ENCODE assay signal across 8 mouse cellular contexts in genomic region chr19:23687296-23688021, GRCm38 (mm10). TPM values are rescaled to one million over a fixed set of nuclear protein-coding genes. Genes with fewer than 3 reads are reported as not detected.
DNase-seq lines count a peak whose midpoint lies in the region; ATAC-seq and TF ChIP-seq lines count a peak whose summit lies in the region.

TSS of gene Ptar1 (plus strand) at chr19:23687429.

- H3K36me3 ChIP-seq in embryonic facial prominence, embryonic 13.5 days: no peaks in the 10 kb centered on the region
- H3K36me3 ChIP-seq in limb, embryonic 14.5 days (ENCODE audit: control insufficient read depth, insufficient read depth, low read length): no peaks in the 10 kb centered on the region
- no peaks in the 10 kb centered on the region for H3K36me3 ChIP-seq in midbrain, embryonic 16.5 days (ENCODE audit: control insufficient read depth, insufficient read depth, low read length)
- H3K36me3 ChIP-seq in spleen, adult 2 months (ENCODE audit: control insufficient read depth, insufficient read depth, low read length): no peaks in the 10 kb centered on the region

- peak within 1 kb of the TSS; percentile 94 for H3K27ac ChIP-seq in embryonic facial prominence, embryonic 13.5 days
- peak within 1 kb of the TSS; percentile 93 for H3K27ac ChIP-seq in limb, embryonic 14.5 days (replicated peaks; ENCODE audit: low read depth, low read length)
- H3K27ac ChIP-seq in midbrain, embryonic 16.5 days (ENCODE audit: low read length): peak within 1 kb of the TSS; percentile 96
- H3K27ac ChIP-seq in spleen, adult 2 months (ENCODE audit: insufficient read depth, low read length): peak within 1 kb of the TSS; percentile 97

- H3K4me3 ChIP-seq in embryonic facial prominence, embryonic 13.5 days: peak within 1 kb of the TSS; percentile 80
- H3K4me3 ChIP-seq in limb, embryonic 14.5 days (replicated peaks; ENCODE audit: low read length): peak within 1 kb of the TSS; percentile 82
- H3K4me3 ChIP-seq in midbrain, embryonic 16.5 days (ENCODE audit: low read depth, low read length): peak within 1 kb of the TSS; percentile 81
- peak within 1 kb of the TSS; percentile 99 for H3K4me3 ChIP-seq in spleen, adult 2 months (ENCODE audit: extremely low read depth, insufficient read depth, insufficient read length)

- peak within 1 kb of the TSS; percentile 65 for H3K4me2 ChIP-seq in embryonic facial prominence, embryonic 13.5 days
- H3K4me2 ChIP-seq in limb, embryonic 14.5 days (replicated peaks; ENCODE audit: low read depth, low read length, severe bottlenecking): peak within 1 kb of the TSS; percentile 69
- peak within 1 kb of the TSS; percentile 64 for H3K4me2 ChIP-seq in midbrain, embryonic 16.5 days (ENCODE audit: low read length)

- no peaks in the 10 kb centered on the region for H3K9me3 ChIP-seq in embryonic facial prominence, embryonic 13.5 days
- no peaks in the 10 kb centered on the region for H3K9me3 ChIP-seq in limb, embryonic 14.5 days (ENCODE audit: control insufficient read depth, low read length)
- no peaks in the 10 kb centered on the region for H3K9me3 ChIP-seq in midbrain, embryonic 16.5 days (replicated peaks; ENCODE audit: control insufficient read depth, low read length, poor library complexity, severe bottlenecking)

- ATAC-seq in embryonic facial prominence, embryonic 13.5 days (ENCODE audit: insufficient number of reproducible peaks, insufficient read depth, low FRiP score, low TSS enrichment, low read depth): peak; percentile 89
- ATAC-seq in limb, embryonic 14.5 days (ENCODE audit: low FRiP score, low read depth): peak; percentile 93
- peak; percentile 91 for ATAC-seq in midbrain, embryonic 16.5 days

- peak within 1 kb of the TSS; percentile 95 for H3K9ac ChIP-seq in embryonic facial prominence, embryonic 13.5 days
- peak within 1 kb of the TSS; percentile 95 for H3K9ac ChIP-seq in limb, embryonic 14.5 days (ENCODE audit: low read depth, low read length, severe bottlenecking)
- H3K9ac ChIP-seq in midbrain, embryonic 16.5 days (ENCODE audit: low read depth, low read length): peak within 1 kb of the TSS; percentile 89

- peak; percentile 94 for DNase-seq in A20 (ENCODE audit: low read depth, low spot score)
- DNase-seq in adrenal gland, postnatal 4 days (ENCODE audit: low spot score in 2 of 2): peak; percentile 87 to 94
- peak; percentile 88 for DNase-seq in heart, adult 8-10 months (ENCODE audit: low spot score)
- peak; percentile 83 to 89 for DNase-seq in kidney, adult 8-10 months
- peak; percentile 77 for DNase-seq in limb, embryonic 14.5 days (ENCODE audit: low spot score)
- peak; percentile 69 to 87 for DNase-seq in spleen, adult 2 months (ENCODE audit: low read depth in 1 of 2, low spot score in 2 of 2)

- peak; percentile 41; the same call in 1 of the 2 replicates for TF ChIP-seq POLR2A in limb, embryonic 14.5 days (IDR thresholded peaks at IDR 0.05; ENCODE audit: borderline replicate concordance, extremely low read depth, insufficient read depth, insufficient read length)
- no peak; the same call in none of the 2 replicates for TF ChIP-seq POLR2A in spleen, adult 2 months (IDR thresholded peaks at IDR 0.05; ENCODE audit: low read depth, low read length)

- no peaks in the 10 kb centered on the region for H3K27me3 ChIP-seq in embryonic facial prominence, embryonic 13.5 days
- H3K27me3 ChIP-seq in limb, embryonic 14.5 days (ENCODE audit: control insufficient read depth, insufficient read depth, low read length): no peaks in the 10 kb centered on the region
- no peaks in the 10 kb centered on the region for H3K27me3 ChIP-seq in midbrain, embryonic 16.5 days (ENCODE audit: control insufficient read depth, insufficient read depth, low read depth, low read length)
- no peaks in the 10 kb centered on the region; the same call in 1 of the 2 replicates for H3K27me3 ChIP-seq in spleen, adult 2 months (ENCODE audit: control insufficient read depth, insufficient read depth, low read length)

- under 1% methylated on average over 71 of the region's 93 CpGs for WGBS in embryonic facial prominence, embryonic 13.5 days
- under 1% methylated on average over 53 of the region's 93 CpGs for whole genome bisulfite sequencing in limb, embryonic 14.5 days
- 1% methylated on average over 75 of the region's 93 CpGs for WGBS in midbrain, embryonic 16.5 days
- under 1% methylated on average over 93 of the region's 93 CpGs for WGBS in spleen, adult 2 months

- peak; percentile 1; the same call in 1 of the 2 replicates for TF ChIP-seq CTCF in spleen, adult 2 months (IDR thresholded peaks at IDR 0.05; ENCODE audit: extremely low read depth, insufficient read depth, insufficient read length, insufficient replicate concordance)

- peaks cover 14% of the 10 kb centered on the region for H3K4me1 ChIP-seq in embryonic facial prominence, embryonic 13.5 days
- peaks cover 5% of the 10 kb centered on the region for H3K4me1 ChIP-seq in limb, embryonic 14.5 days (ENCODE audit: control insufficient read depth, insufficient read depth, low read length)
- peaks cover 13% of the 10 kb centered on the region for H3K4me1 ChIP-seq in midbrain, embryonic 16.5 days (ENCODE audit: control insufficient read depth, insufficient read depth, low read length)
- peaks cover 2% of the 10 kb centered on the region for H3K4me1 ChIP-seq in spleen, adult 2 months (ENCODE audit: control insufficient read depth, insufficient read depth, insufficient read length)

RNA-seq across cellular contexts. Expression of gene Ptar1, which starts in this region (rescaled TPM):
- total RNA-seq in adrenal gland, postnatal 4 days (2021): 10 to 100 TPM; 28.0 to 29.4 TPM
- 5.3 and 5.5 TPM in 2 replicates for polyA plus RNA-seq in embryonic facial prominence, embryonic 13.5 days (2015; fragmentation: Nextera tagmentation; extraction: Ambion mirVana)
- 10 to 100 TPM; 16.4 to 24.8 (median 21.4) TPM for total RNA-seq in heart, adult 8-10 months (2022)
- 5.5 and 5.6 TPM in 2 replicates for polyA plus RNA-seq in limb, embryonic 14.5 days (2012; rRNA removed)
- polyA plus RNA-seq in limb, embryonic 14.5 days (2014; fragmentation: Nextera tagmentation; extraction: Ambion mirVana): 5.6 and 6.1 TPM in 2 replicates
- polyA plus RNA-seq in midbrain, embryonic 16.5 days (2015; fragmentation: Nextera tagmentation; extraction: Ambion mirVana): 4.3 and 5.6 TPM in 2 replicates
- 1.3 and 1.5 TPM in 2 replicates for polyA plus RNA-seq in spleen, adult 2 months (2012; rRNA removed)

Comparison
In these comparisons a context has a peak if more than half of its experiments do, and no peak if none do; other contexts are left out.
1. Peak in every context shown above with its lines: DNase-seq, ATAC-seq, H3K4me3 ChIP-seq and H3K27ac ChIP-seq.